Mouse (Mus musculus): ENCODE measurements around the gene Usp49.

- TF ChIP-seq POLR2A (IDR thresholded peaks at IDR 0.05; ENCODE audit: low read depth, low read length) (no peak), CTCF (IDR thresholded peaks at IDR 0.05; ENCODE audit: borderline replicate concordance, insufficient read depth, low read length) (no peak)
These were observed 100.4 kb downstream of the Usp49 start for GRCm38 (mm10) chr17:47730633-47731575.

Measured in embryonic fibroblast, embryonic 13.5 days (primary cell).